Mouse (Mus musculus) urinary bladder, postnatal 14 days (tissue): ENCODE measurements around the gene Farp1.

Experiments used
- DNase-seq: peaks from one replicate; pipeline ENCODE4 v3.0.0; 2021; ENCODE audit warnings: low spot score

The Farp1 gene

GRCm38 (mm10) chr14:121219226-121220039 is 184.4 kb downstream of the Farp1 start:
- DNase-seq: no peak

DNA sequence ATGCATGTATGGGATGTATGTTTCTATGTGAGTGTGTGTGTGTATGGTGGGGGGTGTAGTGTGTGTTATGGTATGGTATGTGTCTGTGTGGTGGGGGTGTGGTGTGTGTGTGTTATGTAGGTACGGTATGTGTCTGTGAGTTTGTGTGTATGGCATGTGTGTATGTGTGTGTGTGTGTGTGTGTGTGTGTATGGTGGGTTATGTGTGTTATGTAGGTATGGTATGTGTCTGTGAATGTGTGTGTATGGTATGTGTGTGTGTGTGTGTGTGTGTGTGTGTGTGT is 185.0 kb downstream of the Farp1 start:
- DNase-seq: no peak

DNA sequence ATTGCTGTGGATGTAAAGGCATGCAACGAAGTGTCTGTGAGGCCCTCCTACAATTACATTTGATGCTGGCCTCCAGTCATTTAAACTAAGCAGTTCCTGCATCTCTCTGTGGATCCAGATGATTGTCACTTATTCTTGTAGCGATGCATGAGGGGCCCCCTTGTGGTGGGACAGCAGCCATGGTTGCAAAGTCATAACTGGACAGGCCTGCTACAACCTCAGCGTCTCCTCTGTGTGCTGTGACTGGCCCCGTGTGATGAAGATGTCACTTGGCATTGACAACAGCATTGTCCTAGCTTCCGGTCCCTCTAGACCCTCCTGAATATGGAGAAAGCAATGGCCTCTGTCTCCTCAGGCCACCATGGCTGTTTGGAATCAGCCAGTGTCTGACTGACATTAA is 185.7 kb downstream of the Farp1 start:
- DNase-seq: peak; percentile 65

- no peak for DNase-seq
Observed at GRCm38 (mm10) chr14:121225804-121226203, 190.8 kb downstream of the Farp1 start.

DNA sequence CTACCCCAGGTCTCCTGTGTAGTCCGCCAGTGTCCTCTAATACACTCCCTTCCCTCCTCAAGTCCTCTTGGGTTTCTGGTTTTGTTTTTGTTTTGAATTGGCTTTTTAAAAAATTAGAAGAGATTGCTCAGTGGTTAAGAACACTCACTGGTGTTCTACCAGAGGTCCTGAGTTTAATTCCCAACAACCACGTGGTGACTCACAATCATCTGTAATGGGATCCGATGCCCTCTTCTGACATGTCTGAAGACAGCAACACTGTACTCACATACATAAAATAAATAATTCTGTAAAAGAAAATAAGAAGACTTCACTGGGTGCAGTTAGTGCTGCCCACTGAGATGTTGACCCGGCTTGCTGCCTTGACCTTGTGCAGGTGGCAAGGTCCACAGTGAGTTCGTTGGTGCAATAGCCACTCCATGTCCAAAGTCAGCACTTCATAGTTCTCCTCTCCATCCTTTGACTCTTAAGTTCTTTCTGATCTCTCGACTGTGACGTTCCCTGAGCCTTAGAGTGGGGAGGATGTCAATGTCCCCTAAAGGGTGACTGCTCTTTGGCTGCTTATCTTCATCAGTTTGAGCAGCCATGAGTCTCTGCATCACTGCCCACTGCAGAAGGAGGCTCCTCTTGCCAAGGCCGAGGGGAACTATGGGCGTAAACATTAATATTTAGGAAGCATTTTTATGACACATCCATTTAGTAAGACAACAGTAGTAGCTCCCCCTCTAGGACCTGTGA is 194.2 kb downstream of the Farp1 start:
- no peak for DNase-seq

GRCm38 (mm10) chr14:121231232-121231631 is 196.2 kb downstream of the Farp1 start:
- no peak for DNase-seq

- no peak for DNase-seq
Observed at GRCm38 (mm10) chr14:121234741-121235307, 199.8 kb downstream of the Farp1 start.

- no peak for DNase-seq
Observed at GRCm38 (mm10) chr14:121236736-121237135, 201.7 kb downstream of the Farp1 start.

GRCm38 (mm10) chr14:121238727-121239126 is 203.7 kb downstream of the Farp1 start:
- no peak for DNase-seq

- DNase-seq: peak; percentile 42
Observed at GRCm38 (mm10) chr14:121239386-121239785, 204.4 kb downstream of the Farp1 start.

DNA sequence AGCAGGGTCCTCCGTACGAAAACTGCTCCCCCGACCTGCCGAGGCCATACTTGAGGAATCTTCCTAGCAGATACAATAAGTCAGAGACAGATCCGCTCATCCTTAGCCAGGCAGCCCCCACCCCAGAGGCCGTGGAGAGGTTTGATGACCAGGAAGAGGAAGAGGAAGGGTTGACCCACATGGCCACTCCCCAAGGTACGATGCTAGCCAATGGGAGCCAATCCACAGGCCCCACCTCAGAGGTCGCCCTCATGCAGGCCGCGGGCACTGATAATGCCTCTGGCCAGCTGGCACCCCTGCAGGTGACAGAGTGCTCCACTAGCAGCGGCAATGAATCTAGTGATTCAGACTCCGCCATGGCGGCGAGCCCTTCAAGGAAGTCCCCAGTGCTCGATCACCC is 209.1 kb downstream of the Farp1 start:
- DNase-seq: no peak

- no peak for DNase-seq
Observed at GRCm38 (mm10) chr14:121246048-121246731, 211.2 kb downstream of the Farp1 start.

GRCm38 (mm10) chr14:121247287-121247686 is 212.3 kb downstream of the Farp1 start:
- DNase-seq: no peak

DNA sequence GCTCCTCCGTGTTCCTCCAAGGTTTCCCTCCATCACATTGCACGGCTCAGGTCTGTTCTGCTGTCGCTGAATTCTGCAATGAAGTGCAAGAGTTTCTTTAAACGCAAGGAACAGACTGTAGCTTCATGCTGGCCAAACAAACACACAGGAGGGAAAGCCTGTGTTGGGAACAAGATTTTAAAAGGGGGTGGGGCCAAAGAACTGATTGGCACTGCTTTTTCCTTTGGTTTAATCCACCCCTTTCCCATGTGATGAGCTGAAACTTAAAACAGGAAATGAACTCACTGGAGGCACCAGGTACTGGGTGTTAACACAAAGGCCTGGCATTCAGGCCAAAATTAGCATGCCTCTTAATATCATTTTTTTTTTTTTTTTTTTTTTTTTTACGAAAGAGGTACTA is 213.3 kb downstream of the Farp1 start:
- no peak for DNase-seq

DNA sequence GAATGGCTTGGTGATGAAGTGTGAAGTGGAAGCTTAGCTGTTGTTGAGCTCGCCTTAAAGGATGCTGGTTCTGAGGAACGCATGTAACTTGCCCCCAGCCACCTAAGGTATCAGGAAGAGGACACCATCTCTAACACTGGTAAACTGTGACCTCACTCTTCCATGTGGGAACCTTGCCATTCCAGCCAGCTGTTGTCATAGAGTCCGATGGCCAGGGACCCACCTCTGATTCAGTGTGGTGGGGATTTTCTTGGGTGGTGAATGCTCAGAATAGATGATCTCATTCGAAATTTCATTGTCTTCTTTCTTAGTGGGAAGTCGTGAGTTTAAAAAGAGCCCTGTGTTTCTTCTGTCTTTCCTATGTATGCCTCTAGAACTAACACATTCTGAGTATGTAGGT is 216.1 kb downstream of the Farp1 start:
- no peak for DNase-seq

DNA sequence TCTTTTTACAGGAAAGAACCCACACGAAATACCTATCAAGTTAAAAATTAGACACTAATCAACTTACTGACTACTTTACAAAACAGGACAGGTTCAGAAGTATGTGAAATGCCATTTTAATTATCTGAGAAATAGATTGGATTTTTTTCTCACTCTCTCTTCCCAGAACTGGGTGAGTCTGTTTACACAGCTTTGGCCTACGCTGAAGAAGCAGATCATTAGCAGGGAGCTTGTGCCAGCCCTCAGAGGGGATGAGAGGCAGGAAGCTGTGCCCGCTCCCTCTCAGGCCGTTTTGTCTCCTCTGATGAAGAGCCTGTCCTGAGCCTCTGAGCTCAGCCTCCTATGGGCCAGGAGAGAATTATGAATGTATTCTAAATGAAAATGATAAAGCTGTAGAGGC is 216.7 kb downstream of the Farp1 start:
- DNase-seq: no peak

- no peak for DNase-seq
Observed at GRCm38 (mm10) chr14:121252542-121252941, 217.5 kb downstream of the Farp1 start.

DNA sequence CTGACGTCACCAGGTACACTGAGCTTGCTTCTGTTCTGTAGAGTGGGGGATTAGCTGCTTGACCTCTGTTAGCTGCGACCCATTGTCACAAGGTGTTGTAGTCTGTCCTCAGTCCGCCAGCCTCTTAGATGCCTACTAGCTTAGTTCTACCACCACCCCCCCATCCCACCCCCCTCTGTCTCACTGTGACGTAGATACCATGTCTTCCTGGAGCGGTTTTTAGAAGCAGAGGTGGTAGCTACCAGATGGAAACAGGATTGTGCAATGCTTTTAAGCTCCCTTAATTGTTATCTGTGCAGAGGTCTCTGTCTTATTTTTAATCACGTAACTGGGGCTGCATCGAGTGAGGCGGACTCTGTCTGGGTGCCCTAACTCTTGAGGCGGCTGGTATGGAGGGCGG is 219.9 kb downstream of the Farp1 start:
- no peak for DNase-seq

GRCm38 (mm10) chr14:121255469-121255868 is 220.5 kb downstream of the Farp1 start:
- DNase-seq: no peak

GRCm38 (mm10) chr14:121256896-121257295 is 221.9 kb downstream of the Farp1 start:
- DNase-seq: no peak

DNA sequence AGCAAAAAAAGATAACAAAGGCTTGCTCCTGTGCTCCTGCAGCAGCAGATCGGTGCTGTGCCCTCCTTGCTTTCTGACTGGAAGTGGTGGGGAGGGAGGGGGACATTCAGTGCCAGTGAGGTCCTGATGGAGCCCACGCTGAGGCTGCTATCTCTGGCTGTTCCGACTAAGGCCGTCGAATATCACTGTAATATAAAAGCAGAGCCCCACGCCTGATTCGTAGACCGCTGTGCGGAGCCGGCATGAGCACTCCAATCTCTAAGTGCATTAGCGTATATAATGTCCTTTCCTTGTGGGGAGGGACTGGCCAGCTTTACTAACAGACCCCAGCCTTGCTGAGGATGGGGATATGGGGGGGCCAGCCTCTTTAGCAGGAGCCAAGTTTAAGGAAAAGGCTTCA is 224.3 kb downstream of the Farp1 start:
- DNase-seq: no peak

DNA sequence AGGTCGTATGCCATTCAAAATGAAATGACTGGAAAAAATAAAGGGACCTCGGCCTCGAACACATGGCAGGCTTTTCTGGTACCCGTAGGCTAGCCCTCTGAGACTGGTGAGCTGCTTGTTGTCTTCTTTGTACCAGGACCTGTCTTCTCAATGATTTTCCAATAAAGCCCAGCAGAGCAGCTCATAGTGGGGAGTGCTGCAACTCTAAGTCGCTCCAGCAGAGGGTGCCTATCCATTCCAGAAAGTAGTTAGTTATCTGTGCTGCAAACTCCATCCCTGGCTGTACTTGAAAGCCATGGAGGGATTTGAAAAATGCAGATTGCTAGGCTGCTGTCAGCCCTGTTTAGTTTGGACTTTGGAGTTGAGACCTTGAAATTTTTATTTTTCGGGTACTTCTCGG is 224.8 kb downstream of the Farp1 start:
- DNase-seq: peak; percentile 60
